Mouse (Mus musculus) liver, embryonic 16.5 days (tissue): ENCODE data around the gene Hephl1. TPM values are rescaled to one million over a fixed set of nuclear protein-coding genes. Genes with fewer than 3 reads are reported as not detected.

ENCODE experiments used
- ATAC-seq: fragments of 200-750 bp; cut with Nextera tagmentation; 2 replicates; pipeline ENCODE4 v1.8.0; 2017; ENCODE audit warnings: low read depth, mild to moderate bottlenecking, moderate number of reproducible peaks, moderate library complexity
- H3K27ac ChIP-seq: fragments of 300-500 bp; sonication (generic); 2 replicates; pipeline ENCODE4 v1.5.1; 2014; ENCODE audit warnings: mild to moderate bottlenecking, low read length
- H3K27me3 ChIP-seq: fragments of 300-500 bp; sonication (generic); 2 replicates; pipeline ENCODE4 v1.6.1; 2014; ENCODE audit warnings: low read depth, low read length, mixed read lengths; ENCODE audit not compliant: control insufficient read depth, insufficient read depth
- H3K36me3 ChIP-seq: fragments of 300-500 bp; sonication (generic); 2 replicates; pipeline ENCODE4 v1.6.1; 2014; ENCODE audit warnings: mild to moderate bottlenecking; ENCODE audit not compliant: control insufficient read depth, insufficient read depth
- H3K4me1 ChIP-seq: fragments of 300-500 bp; sonication (generic); 2 replicates; pipeline ENCODE4 v1.6.1; 2014; ENCODE audit warnings: low read depth, low read length, mixed read lengths; ENCODE audit not compliant: control insufficient read depth
- H3K4me2 ChIP-seq: fragments of 300-500 bp; sonication (generic); 2 replicates; pipeline ENCODE4 v1.6.1; 2014; ENCODE audit warnings: low read depth, low read length, mixed read lengths
- H3K4me3 ChIP-seq: fragments of 300-500 bp; sonication (generic); 2 replicates; pipeline ENCODE4 v1.5.1; 2014; ENCODE audit warnings: low read depth, mild to moderate bottlenecking, low read length
- H3K9ac ChIP-seq: fragments of 300-500 bp; sonication (generic); 2 replicates; pipeline ENCODE4 v1.6.1; 2014; ENCODE audit warnings: low read depth, low read length
- H3K9me3 ChIP-seq: fragments of 300-500 bp; sonication (generic); replicated peaks from 2 replicates; pipeline ENCODE4 v1.6.1; 2016; ENCODE audit warnings: low read length; ENCODE audit not compliant: control insufficient read depth
- WGBS: fragments of 180-500 bp; shearing (Covaris S2); extraction: QIAGEN DNeasy Blood & Tissue Kit; methylation state at CpG from one replicate; pipeline ENCODE4 v1.1.7; 2014; ENCODE audit not compliant: insufficient replicate concordance; 5-methylcytosine and 5-hydroxymethylcytosine counted together
- polyA plus RNA-seq: library from polyadenylated mRNA; unstranded; fragments of >200 nt; fragmentation: Nextera tagmentation; extraction: Ambion mirVana; gene quantifications from 2 replicates; pipeline ENCODE4 v1.2.1, GENCODE M21; 2015

Gene Hephl1
- polyA plus RNA-seq, 1 experiment from 2014 or later, result not detected

DNA sequence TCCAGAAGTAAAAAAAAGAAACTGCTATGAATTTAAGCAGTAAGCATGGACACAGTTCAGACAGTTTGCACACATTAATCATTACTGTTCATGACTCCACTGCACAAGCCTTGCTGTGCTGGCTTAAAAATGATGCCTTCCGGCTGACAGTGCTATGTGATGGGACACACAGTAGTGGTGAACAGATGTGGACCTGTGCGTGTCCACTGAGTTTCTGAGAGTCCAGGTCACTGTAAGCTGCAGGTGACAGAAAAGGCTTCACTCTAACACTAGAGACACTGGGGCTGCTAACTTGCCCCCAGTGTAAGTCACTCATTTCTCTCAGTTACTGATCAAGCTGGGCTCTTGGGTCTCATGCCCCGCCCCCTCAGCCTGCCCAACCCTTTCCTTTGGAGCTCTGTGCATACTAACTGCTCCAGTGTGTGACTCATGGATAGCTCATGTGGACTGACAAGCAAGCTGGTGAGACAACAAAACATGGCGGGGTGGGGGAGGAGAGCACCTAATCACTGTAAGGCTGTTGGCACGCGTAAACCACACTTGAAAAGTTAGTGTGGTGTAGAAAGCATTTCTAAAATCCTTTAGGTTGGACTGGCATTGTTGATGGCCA, 43.1 kb downstream of the Hephl1 start:
- no peaks in the 10 kb centered on the region for H3K27me3 ChIP-seq
- no peak overlapping the region for H3K4me3 ChIP-seq
- no peaks in the 10 kb centered on the region for H3K36me3 ChIP-seq
- 56% methylated on average over 6 of the region's 6 CpGs for WGBS
- no peak overlapping the region for H3K4me2 ChIP-seq
- H3K9me3 ChIP-seq, result no peaks in the 10 kb centered on the region
- H3K27ac ChIP-seq, result no peak overlapping the region
- no peak for ATAC-seq
- H3K4me1 ChIP-seq, result no peaks in the 10 kb centered on the region
- no peak overlapping the region for H3K9ac ChIP-seq

GRCm38 (mm10) chr9:15067995-15068685, 43.8 kb downstream of the Hephl1 start:
- Histone ChIP-seq H3K9me3 (no peaks in the 10 kb centered on the region), H3K4me3 (no peak overlapping the region), H3K27me3 (no peaks in the 10 kb centered on the region), H3K4me1 (no peaks in the 10 kb centered on the region), H3K27ac (no peak overlapping the region), H3K4me2 (no peak overlapping the region), H3K9ac (no peak overlapping the region), H3K36me3 (no peaks in the 10 kb centered on the region)
- 69% methylated on average over 7 of the region's 7 CpGs for WGBS
- no peak for ATAC-seq

DNA sequence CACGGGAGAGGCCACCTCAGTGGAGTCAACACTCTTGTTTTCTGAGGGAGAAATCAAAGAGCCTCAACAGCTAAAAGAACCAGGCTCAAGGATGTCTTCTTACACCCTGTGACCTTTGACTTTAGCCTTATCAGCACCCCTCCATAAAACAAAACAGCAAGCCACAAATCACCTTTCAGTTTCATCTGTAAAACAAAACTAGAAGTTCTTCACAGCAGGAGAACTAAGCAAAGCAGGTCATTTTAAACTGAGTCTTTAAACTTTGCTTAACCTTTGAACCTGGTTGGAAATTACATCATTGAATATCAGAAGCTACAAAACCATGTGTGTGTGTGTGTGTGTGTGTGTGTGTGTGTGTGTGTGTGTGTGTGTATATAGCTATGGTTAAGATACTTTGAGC, 47.7 kb downstream of the Hephl1 start:
- H3K27me3 ChIP-seq, result no peaks in the 10 kb centered on the region
- WGBS, result 14% methylated on average over 1 of the region's 1 CpGs
- H3K4me2 ChIP-seq, result no peak overlapping the region
- peak; percentile 30; the same call in 1 of the 2 replicates for ATAC-seq
- H3K4me3 ChIP-seq, result no peak overlapping the region
- no peaks in the 10 kb centered on the region for H3K4me1 ChIP-seq
- H3K9ac ChIP-seq, result no peak overlapping the region
- H3K36me3 ChIP-seq, result no peaks in the 10 kb centered on the region
- no peaks in the 10 kb centered on the region for H3K9me3 ChIP-seq
- no peak overlapping the region for H3K27ac ChIP-seq

DNA sequence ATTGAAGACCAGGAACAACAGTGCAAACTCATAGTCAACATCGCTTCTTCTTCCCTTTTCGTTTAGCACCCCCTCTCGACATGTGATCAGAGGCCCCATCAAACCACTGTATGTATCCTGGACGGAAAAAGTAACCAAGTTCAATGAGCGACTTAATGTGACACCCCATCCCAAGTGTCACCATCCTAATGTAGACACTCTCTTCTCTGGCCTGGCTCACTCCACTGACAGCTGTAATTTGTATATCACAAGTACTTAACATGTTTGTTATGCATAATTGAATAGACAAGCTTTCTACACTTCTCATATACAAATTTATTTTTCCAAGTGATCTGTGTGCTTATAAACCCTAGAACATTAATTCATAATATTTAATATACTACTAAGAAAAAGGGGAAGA, 51.1 kb downstream of the Hephl1 start:
- no peak overlapping the region for H3K27ac ChIP-seq
- no peaks in the 10 kb centered on the region for H3K36me3 ChIP-seq
- H3K27me3 ChIP-seq, result no peaks in the 10 kb centered on the region
- H3K9ac ChIP-seq, result no peak overlapping the region
- no peak overlapping the region for H3K4me3 ChIP-seq
- WGBS, result 66% methylated on average over 5 of the region's 5 CpGs
- H3K4me2 ChIP-seq, result no peak overlapping the region
- H3K9me3 ChIP-seq, result no peaks in the 10 kb centered on the region
- ATAC-seq, result no peak
- H3K4me1 ChIP-seq, result no peaks in the 10 kb centered on the region

GRCm38 (mm10) chr9:15060026-15060425, 51.9 kb downstream of the Hephl1 start:
- ATAC-seq, result no peak
- 68% methylated on average over 6 of the region's 6 CpGs for WGBS
- Histone ChIP-seq H3K27ac (no peak overlapping the region), H3K27me3 (no peaks in the 10 kb centered on the region), H3K36me3 (no peaks in the 10 kb centered on the region), H3K9me3 (no peaks in the 10 kb centered on the region), H3K4me1 (no peaks in the 10 kb centered on the region), H3K4me2 (no peak overlapping the region), H3K4me3 (no peak overlapping the region), H3K9ac (no peak overlapping the region)

DNA sequence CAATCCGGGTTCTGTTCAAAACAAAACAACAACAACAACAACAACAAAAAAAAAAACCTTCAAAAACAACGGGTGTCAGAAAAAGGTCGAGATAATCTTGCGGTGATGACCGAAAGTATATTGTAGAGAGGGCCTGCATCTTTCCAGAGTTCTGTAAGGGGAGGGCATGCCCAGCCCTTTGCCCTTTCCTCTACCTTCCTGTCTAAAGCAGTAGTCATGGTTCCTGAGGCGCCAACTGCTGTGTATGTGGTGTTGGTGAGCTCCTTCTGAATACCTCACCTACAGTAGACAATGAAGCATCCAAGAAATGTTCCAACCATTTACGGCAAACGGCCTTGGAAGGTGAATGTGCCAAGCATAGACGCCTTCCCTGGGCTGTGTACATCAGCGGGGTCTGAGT, 66.2 kb downstream of the Hephl1 start:
- no peaks in the 10 kb centered on the region; the same call in 1 of the 2 replicates for H3K4me1 ChIP-seq
- H3K4me2 ChIP-seq, result peak overlapping the region; percentile 67
- peak overlapping the region; percentile 66 for H3K4me3 ChIP-seq
- no peak overlapping the region for H3K27ac ChIP-seq
- no peak for ATAC-seq
- no peaks in the 10 kb centered on the region for H3K9me3 ChIP-seq
- peaks cover 13% of the 10 kb centered on the region for H3K27me3 ChIP-seq
- no peaks in the 10 kb centered on the region for H3K36me3 ChIP-seq
- WGBS, result 38% methylated on average over 10 of the region's 10 CpGs
- no peak overlapping the region for H3K9ac ChIP-seq

GRCm38 (mm10) chr9:15045084-15045669, 66.7 kb downstream of the Hephl1 start, which contains the start of gene Panx1:
Panx1 (minus strand) TSS chr9:15045478.
- peak within 1 kb of the TSS; percentile 66 for H3K4me3 ChIP-seq
- H3K27me3 ChIP-seq, result peaks cover 13% of the 10 kb centered on the region
- peak; percentile 59 for ATAC-seq
- no peaks in the 10 kb centered on the region for H3K36me3 ChIP-seq
- H3K9me3 ChIP-seq, result no peaks in the 10 kb centered on the region
- peak within 1 kb of the TSS; percentile 67 for H3K4me2 ChIP-seq
- no peaks in the 10 kb centered on the region; the same call in 1 of the 2 replicates for H3K4me1 ChIP-seq
- H3K27ac ChIP-seq, result peak within 1 kb of the TSS; percentile 54
- WGBS, result under 1% methylated on average over 67 of the region's 68 CpGs
- peak within 1 kb of the TSS; percentile 50 for H3K9ac ChIP-seq

GRCm38 (mm10) chr9:15044391-15045083, 67.4 kb downstream of the Hephl1 start:
- no peak for ATAC-seq
- Histone ChIP-seq H3K36me3 (no peaks in the 10 kb centered on the region), H3K27ac (peak overlapping the region; percentile 54), H3K9ac (peak overlapping the region; percentile 50), H3K4me3 (peak overlapping the region; percentile 66), H3K27me3 (peaks cover 13% of the 10 kb centered on the region), H3K4me2 (peak overlapping the region; percentile 67), H3K4me1 (no peaks in the 10 kb centered on the region; the same call in 1 of the 2 replicates), H3K9me3 (no peaks in the 10 kb centered on the region)
- WGBS, result under 1% methylated on average over 28 of the region's 28 CpGs
